In genomic region chr8:12883051-12884004, GRCm38 (mm10) we compare ENCODE assay signal across 14 mouse cellular contexts. TPM values are rescaled to one million over a fixed set of nuclear protein-coding genes. Genes with fewer than 3 reads are reported as not detected.
DNase-seq lines count a peak whose midpoint lies in the region; ATAC-seq and TF ChIP-seq lines count a peak whose summit lies in the region.
"Had no signal": no experiment of that assay in that cellular context is flagged by ENCODE, and none has a peak within 500 bp of the region (broad histone marks: within the 10 kb centered on the region; RNA-seq: fewer than 3 reads in every experiment).

No protein-coding gene starts in this region.

- no peak for TF ChIP-seq EP300 in lung, postnatal 0 days (IDR thresholded peaks at IDR 0.05)
- TF ChIP-seq EP300 in heart, postnatal 0 days (IDR thresholded peaks at IDR 0.05; ENCODE audit: low read depth), result no peak
- no peak for TF ChIP-seq EP300 in stomach, postnatal 0 days (optimal IDR thresholded peaks at IDR 0.05)

- no peak for ATAC-seq in embryonic facial prominence, embryonic 13.5 days (ENCODE audit: insufficient number of reproducible peaks, insufficient read depth, low FRiP score, low TSS enrichment, low read depth)
- peak; percentile 34 for ATAC-seq in lung, postnatal 0 days
- peak; percentile 39; the same call in 1 of the 2 replicates for ATAC-seq in heart, postnatal 0 days (ENCODE audit: insufficient read depth, low read depth)
- ATAC-seq in stomach, postnatal 0 days (ENCODE audit: low FRiP score, low TSS enrichment), result peak; percentile 46
- ATAC-seq in hindbrain, embryonic 16.5 days, result no peak

- peaks cover 7% of the 10 kb centered on the region; the same call in 1 of the 2 replicates for H3K4me1 ChIP-seq in embryonic facial prominence, embryonic 13.5 days
- H3K4me1 ChIP-seq in embryonic facial prominence, embryonic 10.5 days, result 0 out of 2 replicates have a peak, but pooled peaks cover 3% of the 10 kb centered on the region
- peaks cover 3% of the 10 kb centered on the region; the same call in 1 of the 2 replicates for H3K4me1 ChIP-seq in lung, postnatal 0 days (ENCODE audit: insufficient read depth, low read depth, low read length)
- peaks cover 6% of the 10 kb centered on the region; the same call in 1 of the 2 replicates for H3K4me1 ChIP-seq in heart, postnatal 0 days (ENCODE audit: control insufficient read depth, insufficient read depth)
- H3K4me1 ChIP-seq in stomach, postnatal 0 days (replicated peaks; ENCODE audit: control insufficient read depth, insufficient read depth), result no peaks in the 10 kb centered on the region
- no peaks in the 10 kb centered on the region for H3K4me1 ChIP-seq in hindbrain, embryonic 16.5 days (ENCODE audit: control insufficient read depth, insufficient read depth, low read depth, low read length)
- H3K4me1 ChIP-seq: forebrain, embryonic 12.5 days; liver, embryonic 15.5 days had no signal

- WGBS in embryonic facial prominence, embryonic 13.5 days, result 74% methylated on average over 21 of the region's 21 CpGs
- WGBS in embryonic facial prominence, embryonic 10.5 days, result 77% methylated on average over 21 of the region's 21 CpGs
- 34% methylated on average over 21 of the region's 21 CpGs for WGBS in lung, postnatal 0 days
- WGBS in heart, postnatal 0 days, result 41% methylated on average over 21 of the region's 21 CpGs
- WGBS in stomach, postnatal 0 days, result 46% methylated on average over 21 of the region's 21 CpGs
- 82% methylated on average over 21 of the region's 21 CpGs for WGBS in hindbrain, embryonic 16.5 days

- no peak overlapping the region for H3K9ac ChIP-seq in embryonic facial prominence, embryonic 13.5 days
- H3K9ac ChIP-seq in lung, postnatal 0 days (replicated peaks; ENCODE audit: low read depth), result no peak overlapping the region
- no peak overlapping the region for H3K9ac ChIP-seq in heart, postnatal 0 days (replicated peaks; ENCODE audit: low read depth, low read length)
- H3K9ac ChIP-seq in stomach, postnatal 0 days (ENCODE audit: low read length), result no peak overlapping the region
- H3K9ac ChIP-seq in hindbrain, embryonic 16.5 days (ENCODE audit: low read depth, low read length), result no peak overlapping the region
- H3K9ac ChIP-seq: forebrain, embryonic 12.5 days; liver, embryonic 15.5 days had no signal

- H3K36me3 ChIP-seq in embryonic facial prominence, embryonic 13.5 days, result no peaks in the 10 kb centered on the region
- H3K36me3 ChIP-seq in embryonic facial prominence, embryonic 10.5 days (replicated peaks), result peaks cover 32% of the 10 kb centered on the region
- no peaks in the 10 kb centered on the region for H3K36me3 ChIP-seq in lung, postnatal 0 days (ENCODE audit: insufficient read depth, low read length)
- no peaks in the 10 kb centered on the region for H3K36me3 ChIP-seq in heart, postnatal 0 days (replicated peaks; ENCODE audit: control insufficient read depth, insufficient read depth, low read length)
- no peaks in the 10 kb centered on the region for H3K36me3 ChIP-seq in stomach, postnatal 0 days (ENCODE audit: control insufficient read depth, insufficient read depth, low read length)
- H3K36me3 ChIP-seq in hindbrain, embryonic 16.5 days (ENCODE audit: control insufficient read depth, insufficient read depth, low read length), result no peaks in the 10 kb centered on the region
- H3K36me3 ChIP-seq: liver, embryonic 15.5 days had no signal

- TF ChIP-seq CTCF in lung, postnatal 0 days (IDR thresholded peaks at IDR 0.05), result no peak
- no peak for TF ChIP-seq CTCF in heart, postnatal 0 days (IDR thresholded peaks at IDR 0.05; ENCODE audit: low read depth)
- TF ChIP-seq CTCF in stomach, postnatal 0 days (IDR thresholded peaks at IDR 0.05; ENCODE audit: low read depth), result no peak

- H3K4me2 ChIP-seq in embryonic facial prominence, embryonic 13.5 days, result 0 out of 2 replicates have a peak overlapping the region, but pooled peaks have one; percentile 11
- H3K4me2 ChIP-seq in lung, postnatal 0 days (replicated peaks; ENCODE audit: low read depth, low read length), result no peak overlapping the region
- no peak overlapping the region for H3K4me2 ChIP-seq in heart, postnatal 0 days (ENCODE audit: low read depth, low read length)
- H3K4me2 ChIP-seq in stomach, postnatal 0 days (replicated peaks; ENCODE audit: low read depth), result no peak overlapping the region
- no peak overlapping the region for H3K4me2 ChIP-seq in hindbrain, embryonic 16.5 days (ENCODE audit: low read length)
- H3K4me2 ChIP-seq: forebrain, embryonic 12.5 days; liver, embryonic 15.5 days had no signal

- no peaks in the 10 kb centered on the region for H3K27me3 ChIP-seq in embryonic facial prominence, embryonic 13.5 days
- H3K27me3 ChIP-seq in embryonic facial prominence, embryonic 10.5 days (replicated peaks; ENCODE audit: low read depth, poor library complexity, severe bottlenecking), result no peaks in the 10 kb centered on the region
- no peaks in the 10 kb centered on the region for H3K27me3 ChIP-seq in lung, postnatal 0 days (replicated peaks; ENCODE audit: insufficient read depth, low read length)
- no peaks in the 10 kb centered on the region; the same call in 1 of the 2 replicates for H3K27me3 ChIP-seq in heart, postnatal 0 days (ENCODE audit: control insufficient read depth, insufficient read depth, low read length)
- no peaks in the 10 kb centered on the region for H3K27me3 ChIP-seq in stomach, postnatal 0 days (ENCODE audit: control insufficient read depth, insufficient read depth, low read length)
- no peaks in the 10 kb centered on the region for H3K27me3 ChIP-seq in hindbrain, embryonic 16.5 days (replicated peaks; ENCODE audit: control insufficient read depth, insufficient read depth, low read length)
- H3K27me3 ChIP-seq: forebrain, embryonic 12.5 days had no signal

- DNase-seq in embryonic facial prominence, embryonic 10.5 days (ENCODE audit: low spot score), result no peak
- DNase-seq in lung, postnatal 0 days (ENCODE audit: low spot score), result peak; percentile 16
- no peak for DNase-seq in lung, postnatal 14 days
- DNase-seq in heart, postnatal 0 days (ENCODE audit: low spot score), result no peak
- DNase-seq in stomach, postnatal 0 days (ENCODE audit: low spot score), result peak; percentile 34
- DNase-seq in urinary bladder, postnatal 14 days (ENCODE audit: low spot score), result no peak
- DNase-seq: adrenal gland, postnatal 25 days; gastrocnemius, postnatal 14 days; kidney, adult 18-20 months; layer of hippocampus, postnatal 36 days had no signal

- no peak overlapping the region for H3K4me3 ChIP-seq in embryonic facial prominence, embryonic 13.5 days
- H3K4me3 ChIP-seq in embryonic facial prominence, embryonic 10.5 days, result no peak overlapping the region
- H3K4me3 ChIP-seq in lung, postnatal 0 days (ENCODE audit: low read depth, low read length), result no peak overlapping the region
- no peak overlapping the region for H3K4me3 ChIP-seq in heart, postnatal 0 days (ENCODE audit: low read depth, low read length)
- H3K4me3 ChIP-seq in stomach, postnatal 0 days (ENCODE audit: low read depth, low read length), result no peak overlapping the region
- H3K4me3 ChIP-seq in hindbrain, embryonic 16.5 days (ENCODE audit: low read length), result no peak overlapping the region
- H3K4me3 ChIP-seq: forebrain, embryonic 12.5 days; liver, embryonic 15.5 days had no signal

- H3K9me3 ChIP-seq in embryonic facial prominence, embryonic 13.5 days, result no peaks in the 10 kb centered on the region
- no peaks in the 10 kb centered on the region for H3K9me3 ChIP-seq in embryonic facial prominence, embryonic 10.5 days
- H3K9me3 ChIP-seq in lung, postnatal 0 days (ENCODE audit: low read length), result no peaks in the 10 kb centered on the region
- H3K9me3 ChIP-seq in heart, postnatal 0 days (replicated peaks; ENCODE audit: control insufficient read depth, low read length), result no peaks in the 10 kb centered on the region
- no peaks in the 10 kb centered on the region for H3K9me3 ChIP-seq in stomach, postnatal 0 days (ENCODE audit: control insufficient read depth, low read length)
- no peaks in the 10 kb centered on the region for H3K9me3 ChIP-seq in hindbrain, embryonic 16.5 days (ENCODE audit: control insufficient read depth, low read length)
- H3K9me3 ChIP-seq: forebrain, embryonic 12.5 days; liver, embryonic 15.5 days had no signal

- H3K27ac ChIP-seq in embryonic facial prominence, embryonic 13.5 days, result no peak overlapping the region
- no peak overlapping the region for H3K27ac ChIP-seq in embryonic facial prominence, embryonic 10.5 days (replicated peaks)
- H3K27ac ChIP-seq in lung, postnatal 0 days (ENCODE audit: low read length), result no peak overlapping the region
- no peak overlapping the region for H3K27ac ChIP-seq in heart, postnatal 0 days (ENCODE audit: low read depth)
- H3K27ac ChIP-seq in stomach, postnatal 0 days (replicated peaks), result no peak overlapping the region
- H3K27ac ChIP-seq in hindbrain, embryonic 16.5 days (ENCODE audit: low read depth, low read length), result no peak overlapping the region
- H3K27ac ChIP-seq: forebrain, embryonic 12.5 days; liver, embryonic 15.5 days had no signal

RNA-seq across cellular contexts. Expression of gene Mcf2l, which starts 9.7 kb away (rescaled TPM):
- polyA plus RNA-seq in embryonic facial prominence, embryonic 13.5 days (2015; fragmentation: Nextera tagmentation; extraction: Ambion mirVana), result 13.1 and 16.1 TPM in 2 replicates
- 15.8 and 17.4 TPM in 2 replicates for polyA plus RNA-seq in embryonic facial prominence, embryonic 10.5 days (2016; fragmentation: Nextera tagmentation; extraction: Ambion mirVana)
- 12.9 and 16.8 TPM in 2 replicates for polyA plus RNA-seq in lung, postnatal 0 days (2015; fragmentation: Nextera tagmentation; extraction: Ambion mirVana)
- total RNA-seq in heart, postnatal 0 days (2014; rRNA removed; ENCODE audit: low replicate concordance), result 22.1 and 22.9 TPM in 2 replicates
- polyA plus RNA-seq in heart, postnatal 0 days (2015; fragmentation: Nextera tagmentation; extraction: Ambion mirVana), result 6.6 and 7.5 TPM in 2 replicates
- polyA plus RNA-seq in stomach, postnatal 0 days (2015; fragmentation: Nextera tagmentation; extraction: Ambion mirVana), result 9.6 TPM in 2 replicates
- polyA plus RNA-seq in hindbrain, embryonic 16.5 days (2015; fragmentation: Nextera tagmentation; extraction: Ambion mirVana), result 142 and 159 TPM in 2 replicates

Comparison
In these comparisons a context has a peak if more than half of its experiments do, and no peak if none do; other contexts are left out.
1. DNase-seq: peak in lung, postnatal 0 days (single experiment) and stomach, postnatal 0 days (single experiment); none in embryonic facial prominence, embryonic 10.5 days (single experiment), lung, postnatal 14 days (single experiment), heart, postnatal 0 days (single experiment) and urinary bladder, postnatal 14 days (single experiment).
2. ATAC-seq: peak in lung, postnatal 0 days (single experiment), heart, postnatal 0 days (single experiment) and stomach, postnatal 0 days (single experiment); none in embryonic facial prominence, embryonic 13.5 days (single experiment) and hindbrain, embryonic 16.5 days (single experiment).